ENCODE assay signal across 26 mouse cellular contexts in the genomic region with DNA sequence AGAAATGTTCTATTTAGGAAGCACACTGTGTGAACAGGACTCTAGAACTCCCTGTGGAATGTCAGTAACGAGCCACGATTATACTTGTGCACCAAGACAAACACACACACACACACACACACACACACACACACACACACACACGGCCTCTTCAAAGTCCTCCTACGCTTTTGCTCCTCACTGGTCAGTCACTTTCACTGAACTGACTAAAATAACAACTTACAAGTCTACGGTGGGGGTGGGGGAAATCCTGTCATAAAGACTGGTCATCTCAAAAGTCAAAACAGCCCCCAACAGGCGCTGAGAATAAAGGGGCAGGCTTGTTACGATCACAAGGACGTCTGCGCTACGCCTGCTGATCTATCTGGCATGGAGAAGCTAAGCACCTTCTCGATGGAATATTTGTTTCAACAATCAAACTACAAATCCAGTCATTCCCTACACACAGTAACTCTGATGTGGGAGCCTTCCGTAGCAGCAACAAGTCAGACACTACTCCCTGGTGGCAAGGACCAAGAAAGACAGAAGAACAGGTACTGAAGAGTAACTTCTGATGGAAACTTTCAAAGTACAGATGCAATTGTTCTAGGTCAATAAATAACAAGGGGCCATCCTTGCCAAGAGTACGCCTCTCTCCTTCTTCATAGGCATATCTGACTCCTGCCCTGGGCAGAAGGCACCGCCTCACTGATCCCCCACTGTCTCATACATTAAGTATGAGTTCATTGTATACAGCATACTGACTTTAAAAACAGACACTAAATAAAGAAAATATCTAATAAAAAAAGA.
A peak's percentile ranks its signal among the peaks of the same experiment; 100 is the strongest.
DNase-seq lines count a peak whose midpoint lies in the region; ATAC-seq and TF ChIP-seq lines count a peak whose summit lies in the region.
"Had no signal": no experiment of that assay in that cellular context is flagged by ENCODE, and none has a peak within 500 bp of the region (broad histone marks: within the 10 kb centered on the region; RNA-seq: fewer than 3 reads in every experiment).

No protein-coding gene starts in this region.

- H3K9me3 ChIP-seq in kidney, embryonic 16.5 days (ENCODE audit: low read length) = no peaks in the 10 kb centered on the region
- H3K9me3 ChIP-seq: embryonic facial prominence, embryonic 12.5 days; forebrain, embryonic 15.5 days; heart, embryonic 12.5 days; limb, embryonic 12.5 days; liver, embryonic 15.5 days; lung, embryonic 15.5 days; midbrain, embryonic 13.5 days; neural tube, embryonic 13.5 days had no signal

- no peak for TF ChIP-seq CTCF in thymus, adult 2 months (IDR thresholded peaks at IDR 0.05; ENCODE audit: borderline replicate concordance, control insufficient read depth, extremely low read depth, insufficient read depth, low read length, poor library complexity)

- no peak overlapping the region for H3K27ac ChIP-seq in kidney, embryonic 16.5 days (ENCODE audit: low read length)
- no peak overlapping the region for H3K27ac ChIP-seq in thymus, adult 2 months (ENCODE audit: control insufficient read depth, insufficient read depth, low read length)
- H3K27ac ChIP-seq: embryonic facial prominence, embryonic 12.5 days; forebrain, embryonic 15.5 days; heart, adult 2 months; hindbrain, embryonic 14.5 days; left cerebral cortex, adult 2 months; limb, embryonic 12.5 days; liver, embryonic 15.5 days; lung, embryonic 15.5 days; macrophage; neural tube, embryonic 13.5 days had no signal

- peak; percentile 25 for DNase-seq in lung, postnatal 10 days
- DNase-seq in lung, postnatal 14 days = no peak
- peak; percentile 17 for DNase-seq in kidney, adult 18-20 months
- DNase-seq in kidney, postnatal 4 days = peak; percentile 25 to 34
- DNase-seq in thymus, adult 2 months = no peak
- no peak for DNase-seq in ovary, adult 18-20 months (ENCODE audit: low spot score)
- DNase-seq: adrenal gland, postnatal 14 days; cerebellum, adult 11 months; cerebellum, adult 9-10 months; cerebellum, postnatal 36 days; embryo, embryonic 11 days; gastrocnemius, postnatal 25 days; heart, adult 2 months had no signal

- TF ChIP-seq POLR2A in thymus, adult 2 months (IDR thresholded peaks at IDR 0.05; ENCODE audit: control insufficient read depth, extremely low read depth, insufficient read depth, low read length, poor library complexity) = no peak

- H3K4me1 ChIP-seq in kidney, embryonic 16.5 days (ENCODE audit: insufficient read depth, low read length) = 0 out of 2 replicates have a peak, but pooled peaks cover 3% of the 10 kb centered on the region
- H3K4me1 ChIP-seq in thymus, adult 2 months (replicated peaks; ENCODE audit: control insufficient read depth, insufficient read depth, low read length) = peaks cover 8% of the 10 kb centered on the region
- H3K4me1 ChIP-seq: embryonic facial prominence, embryonic 12.5 days; forebrain, embryonic 15.5 days; limb, embryonic 12.5 days; liver, embryonic 15.5 days; lung, embryonic 15.5 days had no signal

- H3K4me3 ChIP-seq in kidney, embryonic 16.5 days (ENCODE audit: low read length) = no peak overlapping the region
- H3K4me3 ChIP-seq in thymus, adult 2 months (ENCODE audit: control insufficient read depth, insufficient read depth, low read length) = no peak overlapping the region
- H3K4me3 ChIP-seq: embryonic facial prominence, embryonic 12.5 days; forebrain, embryonic 15.5 days; heart, adult 2 months; heart, embryonic 12.5 days; left cerebral cortex, adult 2 months; limb, embryonic 12.5 days; liver, embryonic 15.5 days; lung, embryonic 15.5 days; midbrain, embryonic 13.5 days; neural tube, embryonic 13.5 days had no signal

- H3K27me3 ChIP-seq in kidney, embryonic 16.5 days (ENCODE audit: insufficient read depth, low read length) = no peaks in the 10 kb centered on the region
- H3K27me3 ChIP-seq in thymus, adult 2 months (ENCODE audit: control insufficient read depth, insufficient read depth, low read length) = no peaks in the 10 kb centered on the region
- H3K27me3 ChIP-seq: embryonic facial prominence, embryonic 12.5 days; forebrain, embryonic 15.5 days; heart, embryonic 12.5 days; limb, embryonic 12.5 days; liver, embryonic 15.5 days; lung, embryonic 15.5 days; midbrain, embryonic 13.5 days; neural tube, embryonic 13.5 days had no signal

- H3K36me3 ChIP-seq in kidney, embryonic 16.5 days (ENCODE audit: insufficient read depth, low read length) = no peaks in the 10 kb centered on the region
- no peaks in the 10 kb centered on the region for H3K36me3 ChIP-seq in thymus, adult 2 months (ENCODE audit: control insufficient read depth, insufficient read depth, low read length)
- H3K36me3 ChIP-seq: embryonic facial prominence, embryonic 12.5 days; forebrain, embryonic 15.5 days; G1E; heart, embryonic 12.5 days; limb, embryonic 12.5 days; liver, embryonic 15.5 days; lung, embryonic 15.5 days; midbrain, embryonic 13.5 days; neural tube, embryonic 13.5 days had no signal

- 55% methylated on average over 14 of the region's 14 CpGs for WGBS in kidney, embryonic 16.5 days
- WGBS in thymus, adult 2 months = 94% methylated on average over 14 of the region's 14 CpGs

- no peak overlapping the region for H3K9ac ChIP-seq in kidney, embryonic 16.5 days (replicated peaks; ENCODE audit: low read length)
- H3K9ac ChIP-seq: embryonic facial prominence, embryonic 12.5 days; forebrain, embryonic 15.5 days; heart, embryonic 12.5 days; hindbrain, embryonic 14.5 days; limb, embryonic 12.5 days; liver, embryonic 15.5 days; lung, embryonic 15.5 days; midbrain, embryonic 13.5 days; neural tube, embryonic 13.5 days had no signal

- peak; percentile 28; the same call in 1 of the 2 replicates for ATAC-seq in kidney, embryonic 16.5 days (ENCODE audit: low FRiP score, low TSS enrichment)
- ATAC-seq: forebrain, embryonic 15.5 days; midbrain, embryonic 13.5 days had no signal

- no peak overlapping the region for H3K4me2 ChIP-seq in kidney, embryonic 16.5 days (replicated peaks; ENCODE audit: low read depth, low read length)
- H3K4me2 ChIP-seq: embryonic facial prominence, embryonic 12.5 days; forebrain, embryonic 15.5 days; heart, embryonic 12.5 days; hindbrain, embryonic 14.5 days; limb, embryonic 12.5 days; liver, embryonic 15.5 days; lung, embryonic 15.5 days; midbrain, embryonic 13.5 days; neural tube, embryonic 13.5 days had no signal

Comparison
In these comparisons a context has a peak if more than half of its experiments do, and no peak if none do; other contexts are left out.
1. DNase-seq: peak in lung, postnatal 10 days (single experiment), kidney, adult 18-20 months (single experiment) and kidney, postnatal 4 days (2 of 2); none in lung, postnatal 14 days (single experiment), thymus, adult 2 months (single experiment) and ovary, adult 18-20 months (single experiment).